In the genomic region with DNA sequence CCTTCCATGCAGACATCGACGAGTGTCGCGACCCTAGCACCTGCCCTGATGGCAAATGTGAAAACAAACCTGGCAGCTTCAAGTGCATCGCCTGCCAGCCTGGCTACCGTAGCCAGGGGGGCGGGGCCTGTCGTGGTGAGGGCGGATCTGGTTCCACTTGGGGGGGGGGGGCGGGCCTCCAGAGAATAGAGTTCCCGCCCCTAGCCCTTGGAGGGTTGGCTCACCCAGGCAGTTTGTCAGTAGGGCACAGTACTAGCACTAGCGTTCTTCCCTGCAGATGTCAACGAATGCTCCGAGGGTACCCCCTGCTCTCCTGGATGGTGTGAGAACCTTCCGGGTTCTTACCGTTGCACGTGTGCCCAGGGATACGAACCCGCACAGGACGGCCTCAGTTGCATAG, we compare ENCODE assay signal across 8 mouse cellular contexts. TPM values are rescaled to one million over a fixed set of nuclear protein-coding genes. Genes with fewer than 3 reads are reported as not detected.
DNase-seq lines count a peak whose midpoint lies in the region; ATAC-seq and TF ChIP-seq lines count a peak whose summit lies in the region.
"Had no signal": no experiment of that assay in that cellular context is flagged by ENCODE, and none has a peak within 500 bp of the region (broad histone marks: within the 10 kb centered on the region; RNA-seq: fewer than 3 reads in every experiment).

No protein-coding gene starts in this region.

- TF ChIP-seq CTCF in lung, postnatal 0 days (IDR thresholded peaks at IDR 0.05): no peak

- H3K9me3 ChIP-seq in midbrain, embryonic 10.5 days (replicated peaks): no peaks in the 10 kb centered on the region
- no peaks in the 10 kb centered on the region for H3K9me3 ChIP-seq in midbrain, embryonic 15.5 days
- no peaks in the 10 kb centered on the region for H3K9me3 ChIP-seq in embryonic facial prominence, embryonic 11.5 days (replicated peaks; ENCODE audit: control insufficient read depth, low read length)
- H3K9me3 ChIP-seq in kidney, embryonic 14.5 days (ENCODE audit: control insufficient read depth, low read length): no peaks in the 10 kb centered on the region
- no peaks in the 10 kb centered on the region for H3K9me3 ChIP-seq in lung, postnatal 0 days (ENCODE audit: low read length)

- no peak for TF ChIP-seq EP300 in lung, postnatal 0 days (IDR thresholded peaks at IDR 0.05)

- H3K27ac ChIP-seq in midbrain, embryonic 10.5 days (replicated peaks): no peak overlapping the region
- H3K27ac ChIP-seq in midbrain, embryonic 15.5 days: no peak overlapping the region
- H3K27ac ChIP-seq in embryonic facial prominence, embryonic 11.5 days (replicated peaks; ENCODE audit: low read depth, low read length): no peak overlapping the region
- no peak overlapping the region for H3K27ac ChIP-seq in kidney, embryonic 14.5 days (ENCODE audit: low read depth, low read length)
- H3K27ac ChIP-seq in lung, postnatal 0 days (ENCODE audit: low read length): no peak overlapping the region
- H3K27ac ChIP-seq: liver, embryonic 14.5 days had no signal

- H3K27me3 ChIP-seq in midbrain, embryonic 10.5 days (ENCODE audit: low read depth, poor library complexity, severe bottlenecking): peaks cover 99% of the 10 kb centered on the region
- H3K27me3 ChIP-seq in midbrain, embryonic 15.5 days (replicated peaks): peaks cover 55% of the 10 kb centered on the region
- peaks cover 35% of the 10 kb centered on the region for H3K27me3 ChIP-seq in embryonic facial prominence, embryonic 11.5 days (ENCODE audit: control insufficient read depth, insufficient read depth, low read length)
- peaks cover 36% of the 10 kb centered on the region for H3K27me3 ChIP-seq in kidney, embryonic 14.5 days (ENCODE audit: control insufficient read depth, insufficient read depth, low read length)
- no peaks in the 10 kb centered on the region for H3K27me3 ChIP-seq in lung, postnatal 0 days (replicated peaks; ENCODE audit: insufficient read depth, low read length)

- no peaks in the 10 kb centered on the region for H3K36me3 ChIP-seq in midbrain, embryonic 10.5 days
- no peaks in the 10 kb centered on the region for H3K36me3 ChIP-seq in midbrain, embryonic 15.5 days (replicated peaks)
- no peaks in the 10 kb centered on the region for H3K36me3 ChIP-seq in embryonic facial prominence, embryonic 11.5 days (replicated peaks; ENCODE audit: control insufficient read depth, insufficient read depth, low read depth, low read length)
- no peaks in the 10 kb centered on the region; the same call in 1 of the 2 replicates for H3K36me3 ChIP-seq in kidney, embryonic 14.5 days (ENCODE audit: control insufficient read depth, insufficient read depth, low read length)
- H3K36me3 ChIP-seq in lung, postnatal 0 days (ENCODE audit: insufficient read depth, low read length): no peaks in the 10 kb centered on the region

- no peak for DNase-seq in midbrain, embryonic 10.5 days (ENCODE audit: low spot score)
- peak; percentile 42 for DNase-seq in embryonic facial prominence, embryonic 11.5 days (ENCODE audit: low spot score)
- DNase-seq in lung, postnatal 0 days (ENCODE audit: low spot score): peak; percentile 64
- no peak for DNase-seq in right cerebral cortex, postnatal 36 days (ENCODE audit: low spot score in 2 of 2)
- DNase-seq in c-Kit-positive CD71-positive TER-119-positive erythroid progenitor cells, embryonic 14.5 days (ENCODE audit: low spot score): no peak

- WGBS in midbrain, embryonic 10.5 days: 6% methylated on average over 20 of the region's 20 CpGs
- 9% methylated on average over 18 of the region's 20 CpGs for WGBS in midbrain, embryonic 15.5 days
- 5% methylated on average over 20 of the region's 20 CpGs for WGBS in embryonic facial prominence, embryonic 11.5 days
- 12% methylated on average over 20 of the region's 20 CpGs for WGBS in kidney, embryonic 14.5 days
- 14% methylated on average over 20 of the region's 20 CpGs for WGBS in lung, postnatal 0 days

- ATAC-seq in midbrain, embryonic 15.5 days (replicated peaks): no peak
- no peak for ATAC-seq in embryonic facial prominence, embryonic 11.5 days (replicated peaks; ENCODE audit: insufficient number of reproducible peaks, low FRiP score, low TSS enrichment, low read depth)
- ATAC-seq in kidney, embryonic 14.5 days (ENCODE audit: low FRiP score, low TSS enrichment): peak; percentile 32; the same call in 1 of the 2 replicates
- ATAC-seq in lung, postnatal 0 days: peak; percentile 75

- H3K4me2 ChIP-seq in midbrain, embryonic 15.5 days: no peak overlapping the region
- peak overlapping the region; percentile 19; the same call in 1 of the 2 replicates for H3K4me2 ChIP-seq in embryonic facial prominence, embryonic 11.5 days (ENCODE audit: low read depth, low read length)
- peak overlapping the region; percentile 1; the same call in 1 of the 2 replicates for H3K4me2 ChIP-seq in kidney, embryonic 14.5 days (replicated peaks; ENCODE audit: low read depth, low read length)
- no peak overlapping the region for H3K4me2 ChIP-seq in lung, postnatal 0 days (replicated peaks; ENCODE audit: low read depth, low read length)

- no peak overlapping the region for H3K9ac ChIP-seq in midbrain, embryonic 15.5 days
- H3K9ac ChIP-seq in embryonic facial prominence, embryonic 11.5 days (replicated peaks; ENCODE audit: low read length): no peak overlapping the region
- peak overlapping the region; percentile 32; the same call in 1 of the 2 replicates for H3K9ac ChIP-seq in kidney, embryonic 14.5 days (ENCODE audit: low read depth, low read length)
- H3K9ac ChIP-seq in lung, postnatal 0 days (replicated peaks; ENCODE audit: low read depth): no peak overlapping the region
- H3K9ac ChIP-seq: liver, embryonic 14.5 days had no signal

- H3K4me1 ChIP-seq in midbrain, embryonic 10.5 days: peaks cover 30% of the 10 kb centered on the region
- H3K4me1 ChIP-seq in midbrain, embryonic 15.5 days: peaks cover 17% of the 10 kb centered on the region
- peaks cover 13% of the 10 kb centered on the region for H3K4me1 ChIP-seq in embryonic facial prominence, embryonic 11.5 days (ENCODE audit: control insufficient read depth, insufficient read depth, low read length)
- peaks cover 10% of the 10 kb centered on the region for H3K4me1 ChIP-seq in kidney, embryonic 14.5 days (ENCODE audit: control insufficient read depth, insufficient read depth, low read length)
- no peaks in the 10 kb centered on the region for H3K4me1 ChIP-seq in lung, postnatal 0 days (ENCODE audit: insufficient read depth, low read depth, low read length)

- H3K4me3 ChIP-seq in midbrain, embryonic 10.5 days: peak overlapping the region; percentile 36
- no peak overlapping the region for H3K4me3 ChIP-seq in midbrain, embryonic 15.5 days
- H3K4me3 ChIP-seq in embryonic facial prominence, embryonic 11.5 days (ENCODE audit: low read depth, low read length): no peak overlapping the region; the same call in 1 of the 2 replicates
- H3K4me3 ChIP-seq in kidney, embryonic 14.5 days (ENCODE audit: low read length): no peak overlapping the region
- H3K4me3 ChIP-seq in lung, postnatal 0 days (ENCODE audit: low read depth, low read length): no peak overlapping the region

RNA-seq across cellular contexts. Expression of a gene that starts 11.0 kb away (rescaled TPM):
- 2.9 and 3.1 TPM in 2 replicates for polyA plus RNA-seq in midbrain, embryonic 10.5 days (2016; fragmentation: Nextera tagmentation; extraction: Ambion mirVana)
- 8.2 and 12.6 TPM in 2 replicates for polyA plus RNA-seq in midbrain, embryonic 15.5 days (2015; fragmentation: Nextera tagmentation; extraction: Ambion mirVana)
- polyA plus RNA-seq in embryonic facial prominence, embryonic 11.5 days (2014; fragmentation: Nextera tagmentation; extraction: Ambion mirVana): 5.9 and 9.5 TPM in 2 replicates
- polyA plus RNA-seq in kidney, embryonic 14.5 days (2014; fragmentation: Nextera tagmentation; extraction: Ambion mirVana): 14.9 and 27.1 TPM in 2 replicates
- 51.9 and 59.6 TPM in 2 replicates for polyA plus RNA-seq in lung, postnatal 0 days (2015; fragmentation: Nextera tagmentation; extraction: Ambion mirVana)

RNA-seq across cellular contexts. Expression of a gene that starts 19.5 kb away (rescaled TPM):
- polyA plus RNA-seq in midbrain, embryonic 10.5 days (2016; fragmentation: Nextera tagmentation; extraction: Ambion mirVana): 68.3 and 71.3 TPM in 2 replicates
- polyA plus RNA-seq in midbrain, embryonic 15.5 days (2015; fragmentation: Nextera tagmentation; extraction: Ambion mirVana): 87.6 and 94.7 TPM in 2 replicates
- polyA plus RNA-seq in embryonic facial prominence, embryonic 11.5 days (2014; fragmentation: Nextera tagmentation; extraction: Ambion mirVana): 53.9 and 55.0 TPM in 2 replicates
- 54.7 and 73.5 TPM in 2 replicates for polyA plus RNA-seq in kidney, embryonic 14.5 days (2014; fragmentation: Nextera tagmentation; extraction: Ambion mirVana)
- polyA plus RNA-seq in lung, postnatal 0 days (2015; fragmentation: Nextera tagmentation; extraction: Ambion mirVana): 64.6 TPM in 2 replicates

RNA-seq across cellular contexts. Expression of a gene that starts 22.3 kb away (rescaled TPM):
- 141 and 160 TPM in 2 replicates for polyA plus RNA-seq in midbrain, embryonic 10.5 days (2016; fragmentation: Nextera tagmentation; extraction: Ambion mirVana)
- 158 and 165 TPM in 2 replicates for polyA plus RNA-seq in midbrain, embryonic 15.5 days (2015; fragmentation: Nextera tagmentation; extraction: Ambion mirVana)
- polyA plus RNA-seq in embryonic facial prominence, embryonic 11.5 days (2014; fragmentation: Nextera tagmentation; extraction: Ambion mirVana): 137 and 151 TPM in 2 replicates
- polyA plus RNA-seq in kidney, embryonic 14.5 days (2014; fragmentation: Nextera tagmentation; extraction: Ambion mirVana): 92.8 and 114 TPM in 2 replicates
- polyA plus RNA-seq in lung, postnatal 0 days (2015; fragmentation: Nextera tagmentation; extraction: Ambion mirVana): 120 and 126 TPM in 2 replicates

RNA-seq across cellular contexts. Expression of a gene that starts 25.6 kb away (rescaled TPM):
- 9.3 and 9.5 TPM in 2 replicates for polyA plus RNA-seq in midbrain, embryonic 10.5 days (2016; fragmentation: Nextera tagmentation; extraction: Ambion mirVana)
- polyA plus RNA-seq in midbrain, embryonic 15.5 days (2015; fragmentation: Nextera tagmentation; extraction: Ambion mirVana): 23.7 and 25.5 TPM in 2 replicates
- 4.5 and 5.5 TPM in 2 replicates for polyA plus RNA-seq in embryonic facial prominence, embryonic 11.5 days (2014; fragmentation: Nextera tagmentation; extraction: Ambion mirVana)
- 8.8 and 11.5 TPM in 2 replicates for polyA plus RNA-seq in kidney, embryonic 14.5 days (2014; fragmentation: Nextera tagmentation; extraction: Ambion mirVana)
- polyA plus RNA-seq in lung, postnatal 0 days (2015; fragmentation: Nextera tagmentation; extraction: Ambion mirVana): 19.3 and 21.6 TPM in 2 replicates

RNA-seq across cellular contexts. Expression of a gene that starts 47.6 kb away (rescaled TPM):
- polyA plus RNA-seq in midbrain, embryonic 10.5 days (2016; fragmentation: Nextera tagmentation; extraction: Ambion mirVana): 0.20 TPM in 1 of 2 replicates, not detected in the other
- polyA plus RNA-seq in midbrain, embryonic 15.5 days (2015; fragmentation: Nextera tagmentation; extraction: Ambion mirVana): 0.19 and 0.28 TPM in 2 replicates
- polyA plus RNA-seq in embryonic facial prominence, embryonic 11.5 days (2014; fragmentation: Nextera tagmentation; extraction: Ambion mirVana): not detected in 2 replicates
- polyA plus RNA-seq in kidney, embryonic 14.5 days (2014; fragmentation: Nextera tagmentation; extraction: Ambion mirVana): 0.39 and 0.42 TPM in 2 replicates
- 0.87 and 1.3 TPM in 2 replicates for polyA plus RNA-seq in lung, postnatal 0 days (2015; fragmentation: Nextera tagmentation; extraction: Ambion mirVana)

Comparison
In these comparisons a context has a peak if more than half of its experiments do, and no peak if none do; other contexts are left out.
1. DNase-seq: peak in embryonic facial prominence, embryonic 11.5 days (single experiment) and lung, postnatal 0 days (single experiment); none in midbrain, embryonic 10.5 days (single experiment), right cerebral cortex, postnatal 36 days (0 of 2) and c-Kit-positive CD71-positive TER-119-positive erythroid progenitor cells, embryonic 14.5 days (single experiment).
2. ATAC-seq: peak in kidney, embryonic 14.5 days (single experiment) and lung, postnatal 0 days (single experiment); none in midbrain, embryonic 15.5 days (single experiment) and embryonic facial prominence, embryonic 11.5 days (single experiment).
3. H3K4me2 ChIP-seq: peak in embryonic facial prominence, embryonic 11.5 days (single experiment) and kidney, embryonic 14.5 days (single experiment); none in midbrain, embryonic 15.5 days (single experiment) and lung, postnatal 0 days (single experiment).